Mouse (Mus musculus) midbrain, embryonic 12.5 days (tissue): ENCODE results near the gene Hoxb6. TPM values are rescaled to one million over a fixed set of nuclear protein-coding genes. Genes with fewer than 3 reads are reported as not detected.

Source experiments
- ATAC-seq: fragments of 200-750 bp; cut with Nextera tagmentation; 2 replicates; pipeline ENCODE4 v1.8.0; 2017; ENCODE audit warnings: low read depth, moderate TSS enrichment, moderate library complexity; ENCODE audit not compliant: low FRiP score
- H3K27ac ChIP-seq: fragments of 300-500 bp; sonication (generic); replicated peaks from 2 replicates; pipeline ENCODE4 v1.5.1; 2016; ENCODE audit warnings: mild to moderate bottlenecking
- H3K27me3 ChIP-seq: fragments of 300-500 bp; sonication (generic); 2 replicates; pipeline ENCODE4 v1.6.1; 2016; ENCODE audit warnings: mild to moderate bottlenecking
- H3K36me3 ChIP-seq: fragments of 300-500 bp; sonication (generic); 2 replicates; pipeline ENCODE4 v1.6.1; 2016
- H3K4me1 ChIP-seq: fragments of 300-500 bp; sonication (generic); 2 replicates; pipeline ENCODE4 v1.6.1; 2016
- H3K4me2 ChIP-seq: fragments of 300-500 bp; sonication (generic); replicated peaks from 2 replicates; pipeline ENCODE4 v1.6.1; 2016; ENCODE audit warnings: mild to moderate bottlenecking, moderate library complexity
- H3K4me3 ChIP-seq: fragments of 300-500 bp; sonication (generic); 2 replicates; pipeline ENCODE4 v1.5.1; 2016; ENCODE audit warnings: mild to moderate bottlenecking
- H3K9ac ChIP-seq: fragments of 300-500 bp; sonication (generic); replicated peaks from 2 replicates; pipeline ENCODE4 v1.6.1; 2016; ENCODE audit warnings: mild to moderate bottlenecking, moderate library complexity
- H3K9me3 ChIP-seq: fragments of 300-500 bp; sonication (generic); 2 replicates; pipeline ENCODE4 v1.6.1; 2016; ENCODE audit warnings: mild to moderate bottlenecking
- WGBS: fragments of 180-500 bp; shearing (Covaris S2); methylation state at CpG from one replicate; pipeline ENCODE4 v1.1.7; 2016; 5-methylcytosine and 5-hydroxymethylcytosine counted together
- polyA plus RNA-seq: library from polyadenylated mRNA; unstranded; fragments of >200 nt; fragmentation: Nextera tagmentation; extraction: Ambion mirVana; gene quantifications from 2 replicates; pipeline ENCODE4 v1.2.1, GENCODE M21; 2016

Hoxb6 gene
- polyA plus RNA-seq, 1 experiment from 2014 or later = not detected

GRCm38 (mm10) chr11:96282795-96283430 lies 9.4 kb upstream of the Hoxb6 start:
- Histone ChIP-seq H3K4me3 (no peak overlapping the region), H3K27me3 (peaks cover 97% of the 10 kb centered on the region), H3K4me2 (no peak overlapping the region), H3K4me1 (peaks cover 16% of the 10 kb centered on the region), H3K9ac (no peak overlapping the region), H3K27ac (no peak overlapping the region), H3K9me3 (no peaks in the 10 kb centered on the region), H3K36me3 (no peaks in the 10 kb centered on the region)
- no peak for ATAC-seq
- WGBS = under 1% methylated on average over 49 of the region's 49 CpGs

GRCm38 (mm10) chr11:96284041-96284749 lies 8.1 kb upstream of the Hoxb6 start:
- 1% methylated on average over 49 of the region's 49 CpGs for WGBS
- no peak overlapping the region for H3K27ac ChIP-seq
- H3K4me1 ChIP-seq = peaks cover 16% of the 10 kb centered on the region
- no peaks in the 10 kb centered on the region for H3K9me3 ChIP-seq
- peaks cover 98% of the 10 kb centered on the region for H3K27me3 ChIP-seq
- no peak for ATAC-seq
- H3K36me3 ChIP-seq = no peaks in the 10 kb centered on the region
- peak overlapping the region; percentile 47 for H3K4me2 ChIP-seq
- H3K4me3 ChIP-seq = peak overlapping the region; percentile 31
- H3K9ac ChIP-seq = no peak overlapping the region

DNA sequence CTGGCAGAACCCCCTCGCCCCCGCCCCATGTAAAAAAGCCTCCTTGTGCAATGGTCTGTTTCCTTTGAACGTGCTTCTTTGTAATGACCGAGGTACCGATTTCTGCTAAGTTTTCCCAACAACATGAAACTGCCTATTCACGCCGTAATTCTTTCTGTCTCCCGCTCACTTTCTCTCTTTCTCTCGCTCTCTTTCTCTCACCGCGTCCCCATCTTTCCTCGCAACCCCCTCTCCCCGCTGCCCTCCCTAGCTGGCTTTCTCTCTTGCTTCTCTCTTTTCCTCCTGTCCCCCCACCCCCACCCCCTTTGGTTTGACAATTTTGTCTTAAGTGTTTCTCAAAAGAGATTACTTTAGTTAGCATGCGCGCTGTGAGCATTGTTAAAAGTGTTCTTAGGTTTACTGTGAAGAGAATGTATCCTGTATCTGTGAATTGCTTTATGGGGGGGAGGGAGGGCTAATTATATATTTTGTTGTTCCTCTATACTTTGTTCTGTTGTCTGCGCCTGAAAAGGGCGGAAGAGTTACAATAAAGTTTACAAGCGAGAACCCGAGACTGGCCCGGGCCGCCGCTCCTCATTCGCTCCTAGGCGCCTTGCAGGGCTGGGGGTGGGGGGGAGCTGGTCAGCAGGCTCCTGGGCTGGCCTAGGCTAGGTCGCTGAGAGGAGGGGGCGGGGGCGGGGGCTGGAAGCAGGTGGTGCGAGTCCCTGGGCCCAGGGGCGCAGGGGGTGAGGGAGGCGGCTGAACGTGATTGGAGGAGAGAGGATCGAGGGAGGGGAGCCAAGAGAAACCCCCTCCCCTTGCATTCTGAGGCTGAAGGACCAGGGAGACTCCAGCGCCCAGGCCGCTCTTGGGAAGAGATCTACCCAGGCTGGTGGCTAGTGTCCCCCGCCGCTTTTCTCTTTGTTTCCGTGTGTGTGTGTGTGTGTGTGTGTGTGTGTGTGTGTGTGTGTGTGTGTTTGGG lies 7.2 kb upstream of the Hoxb6 start:
- H3K36me3 ChIP-seq = no peaks in the 10 kb centered on the region
- H3K27me3 ChIP-seq = peaks cover 98% of the 10 kb centered on the region
- peak overlapping the region; percentile 31 for H3K4me3 ChIP-seq
- peaks cover 16% of the 10 kb centered on the region for H3K4me1 ChIP-seq
- WGBS = under 1% methylated on average over 35 of the region's 37 CpGs
- H3K9me3 ChIP-seq = no peaks in the 10 kb centered on the region
- H3K9ac ChIP-seq = no peak overlapping the region
- ATAC-seq = no peak
- peak overlapping the region; percentile 47 for H3K4me2 ChIP-seq
- no peak overlapping the region for H3K27ac ChIP-seq

DNA sequence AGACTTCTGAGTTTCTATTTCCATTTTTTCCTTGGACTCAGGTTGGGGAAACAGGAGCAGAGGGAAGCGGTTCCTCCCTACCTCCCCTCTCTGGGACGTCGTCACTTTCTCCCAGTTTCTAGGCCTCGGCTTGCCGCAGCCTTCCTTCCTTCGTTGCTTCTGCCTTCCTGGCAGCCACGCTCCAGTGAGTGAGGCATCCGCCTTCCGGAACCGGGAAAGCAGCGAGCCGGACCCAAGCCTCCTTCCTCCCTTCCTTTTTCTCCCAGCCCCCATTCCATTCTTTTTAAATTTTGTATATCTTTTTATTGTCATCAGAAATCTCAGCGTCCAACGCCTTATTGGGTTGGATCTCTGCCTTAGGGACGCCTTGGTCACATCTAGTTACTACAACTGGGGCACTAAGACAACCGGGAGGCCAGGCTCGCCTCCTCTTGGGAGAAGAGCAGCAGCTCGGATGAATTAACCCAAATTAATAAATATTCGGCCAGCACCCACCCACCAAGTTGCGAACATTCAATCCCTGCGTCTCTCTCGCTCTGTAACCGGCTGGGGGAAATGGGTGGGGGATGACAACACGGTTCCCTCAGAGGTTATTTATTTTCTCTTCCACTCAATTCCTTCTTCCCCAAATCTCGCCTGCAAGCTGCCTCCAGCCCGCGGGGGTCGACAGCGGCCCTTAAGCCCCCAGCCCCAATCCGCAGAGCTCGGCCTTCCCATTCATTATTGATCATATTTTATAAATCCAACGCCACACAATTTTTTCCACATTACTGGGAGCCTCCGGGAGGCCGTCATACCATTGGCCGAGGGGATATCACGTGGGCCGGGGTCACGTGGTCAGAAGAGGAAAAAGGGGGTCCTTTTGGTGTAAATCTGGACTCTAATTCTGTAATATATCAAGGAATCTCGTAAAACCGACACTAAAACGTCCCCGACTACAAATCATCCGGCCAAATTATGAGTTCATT lies 6.2 kb upstream of the Hoxb6 start, which contains the start of gene Hoxb7:
Gene Hoxb7, plus strand, starts transcription at position 853 of the 968 bp plus-strand sequence.
- Histone ChIP-seq H3K27me3 (peaks cover 99% of the 10 kb centered on the region), H3K27ac (no peak within 1 kb of the TSS), H3K9ac (no peak within 1 kb of the TSS), H3K36me3 (no peaks in the 10 kb centered on the region), H3K4me3 (peak within 1 kb of the TSS; percentile 23), H3K4me1 (peaks cover 16% of the 10 kb centered on the region), H3K4me2 (peak within 1 kb of the TSS; percentile 34), H3K9me3 (no peaks in the 10 kb centered on the region)
- WGBS = 2% methylated on average over 43 of the region's 43 CpGs
- no peak for ATAC-seq

DNA sequence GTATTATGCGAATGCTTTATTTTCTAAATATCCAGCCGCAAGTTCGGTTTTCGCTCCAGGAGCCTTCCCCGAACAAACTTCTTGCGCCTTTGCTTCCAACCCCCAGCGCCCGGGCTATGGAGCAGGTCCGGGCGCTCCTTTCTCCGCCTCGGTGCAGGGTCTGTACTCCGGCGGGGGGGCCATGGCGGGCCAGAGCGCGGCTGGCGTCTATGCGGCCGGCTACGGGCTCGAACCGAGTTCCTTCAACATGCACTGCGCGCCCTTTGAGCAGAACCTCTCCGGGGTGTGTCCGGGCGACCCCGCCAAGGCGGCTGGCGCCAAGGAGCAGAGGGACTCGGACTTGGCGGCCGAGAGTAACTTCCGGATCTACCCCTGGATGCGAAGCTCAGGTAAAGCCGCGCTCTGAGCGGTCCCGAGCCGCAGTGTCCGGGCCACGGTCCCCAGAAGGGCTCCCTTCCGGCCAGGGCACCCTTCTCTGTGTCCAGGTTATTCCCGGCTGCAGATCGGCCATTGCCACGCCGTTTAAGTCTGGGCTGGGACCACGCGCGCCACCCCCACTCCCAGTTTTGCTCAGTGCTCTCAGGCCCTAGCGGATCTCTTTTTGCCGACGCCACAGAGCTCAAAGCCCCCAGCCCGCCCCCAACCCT lies 5.4 kb upstream of the Hoxb6 start:
- peak overlapping the region; percentile 23 for H3K4me3 ChIP-seq
- WGBS = under 1% methylated on average over 46 of the region's 55 CpGs
- H3K9me3 ChIP-seq = no peaks in the 10 kb centered on the region
- no peak overlapping the region for H3K27ac ChIP-seq
- no peak overlapping the region for H3K9ac ChIP-seq
- H3K4me1 ChIP-seq = peaks cover 16% of the 10 kb centered on the region
- no peaks in the 10 kb centered on the region for H3K36me3 ChIP-seq
- H3K4me2 ChIP-seq = peak overlapping the region; percentile 34
- peaks cover 97% of the 10 kb centered on the region for H3K27me3 ChIP-seq
- ATAC-seq = no peak

DNA sequence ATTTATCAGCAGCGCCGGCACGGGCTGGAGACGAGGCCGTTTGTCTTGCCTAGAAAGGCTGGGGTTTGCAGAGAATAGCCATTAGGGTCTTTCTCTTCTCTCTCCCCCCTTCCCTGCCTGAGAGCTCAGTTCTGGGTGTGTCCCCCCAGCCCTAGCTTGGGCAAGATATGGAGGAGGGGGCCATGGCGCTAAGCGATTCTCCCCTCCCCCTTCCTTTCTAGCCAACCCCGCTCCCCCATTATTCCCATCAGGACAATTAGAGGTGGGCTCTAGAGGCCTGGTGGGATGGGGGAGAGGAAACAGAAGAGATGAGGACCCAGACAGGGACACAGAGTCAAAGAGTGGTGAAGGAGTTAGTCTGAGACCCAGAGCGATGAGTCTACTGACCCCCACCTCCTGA lies 4.9 kb upstream of the Hoxb6 start:
- peaks cover 16% of the 10 kb centered on the region for H3K4me1 ChIP-seq
- H3K9ac ChIP-seq = no peak overlapping the region
- under 1% methylated on average over 9 of the region's 9 CpGs for WGBS
- peaks cover 97% of the 10 kb centered on the region for H3K27me3 ChIP-seq
- H3K27ac ChIP-seq = no peak overlapping the region
- no peaks in the 10 kb centered on the region for H3K9me3 ChIP-seq
- no peaks in the 10 kb centered on the region for H3K36me3 ChIP-seq
- no peak overlapping the region for H3K4me3 ChIP-seq
- H3K4me2 ChIP-seq = no peak overlapping the region
- no peak for ATAC-seq

- no peak for ATAC-seq
- no peaks in the 10 kb centered on the region for H3K36me3 ChIP-seq
- no peak overlapping the region for H3K4me2 ChIP-seq
- H3K27me3 ChIP-seq = peaks cover 97% of the 10 kb centered on the region
- H3K27ac ChIP-seq = no peak overlapping the region
- no peaks in the 10 kb centered on the region for H3K9me3 ChIP-seq
- H3K4me1 ChIP-seq = peaks cover 16% of the 10 kb centered on the region
- no peak overlapping the region for H3K9ac ChIP-seq
- 6% methylated on average over 1 of the region's 1 CpGs for WGBS
- H3K4me3 ChIP-seq = no peak overlapping the region
Measured at GRCm38 (mm10) chr11:96288455-96289221, 3.6 kb upstream of the Hoxb6 start.

GRCm38 (mm10) chr11:96289293-96289692 lies 3.0 kb upstream of the Hoxb6 start:
- Histone ChIP-seq H3K9ac (no peak overlapping the region), H3K4me1 (peaks cover 10% of the 10 kb centered on the region), H3K4me3 (no peak overlapping the region), H3K9me3 (no peaks in the 10 kb centered on the region), H3K4me2 (no peak overlapping the region), H3K36me3 (no peaks in the 10 kb centered on the region), H3K27me3 (peaks cover 97% of the 10 kb centered on the region), H3K27ac (no peak overlapping the region)
- WGBS = 2% methylated on average over 21 of the region's 21 CpGs
- no peak for ATAC-seq

DNA sequence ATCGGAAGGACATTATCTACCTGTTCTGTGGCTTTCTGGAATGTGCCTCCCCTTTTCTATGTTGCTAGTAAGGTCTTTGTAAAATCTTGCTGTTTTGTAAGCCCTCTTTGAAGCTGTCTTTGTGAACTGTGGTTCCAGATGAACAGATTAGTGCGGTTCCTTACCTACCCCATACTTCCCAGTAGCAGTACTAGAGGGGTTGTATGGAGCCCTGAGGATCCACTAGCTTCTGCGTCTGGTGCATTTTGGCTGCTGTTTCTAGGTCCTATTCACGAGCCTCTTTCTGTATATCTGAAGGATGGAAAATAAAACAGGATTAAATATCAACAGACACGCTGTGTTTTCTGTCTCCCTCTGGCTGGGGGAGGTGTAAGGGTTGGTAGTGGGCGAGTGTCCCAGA lies 2.4 kb upstream of the Hoxb6 start:
- Histone ChIP-seq H3K4me3 (no peak overlapping the region), H3K27me3 (peaks cover 97% of the 10 kb centered on the region)
- 6% methylated on average over 6 of the region's 6 CpGs for WGBS

DNA sequence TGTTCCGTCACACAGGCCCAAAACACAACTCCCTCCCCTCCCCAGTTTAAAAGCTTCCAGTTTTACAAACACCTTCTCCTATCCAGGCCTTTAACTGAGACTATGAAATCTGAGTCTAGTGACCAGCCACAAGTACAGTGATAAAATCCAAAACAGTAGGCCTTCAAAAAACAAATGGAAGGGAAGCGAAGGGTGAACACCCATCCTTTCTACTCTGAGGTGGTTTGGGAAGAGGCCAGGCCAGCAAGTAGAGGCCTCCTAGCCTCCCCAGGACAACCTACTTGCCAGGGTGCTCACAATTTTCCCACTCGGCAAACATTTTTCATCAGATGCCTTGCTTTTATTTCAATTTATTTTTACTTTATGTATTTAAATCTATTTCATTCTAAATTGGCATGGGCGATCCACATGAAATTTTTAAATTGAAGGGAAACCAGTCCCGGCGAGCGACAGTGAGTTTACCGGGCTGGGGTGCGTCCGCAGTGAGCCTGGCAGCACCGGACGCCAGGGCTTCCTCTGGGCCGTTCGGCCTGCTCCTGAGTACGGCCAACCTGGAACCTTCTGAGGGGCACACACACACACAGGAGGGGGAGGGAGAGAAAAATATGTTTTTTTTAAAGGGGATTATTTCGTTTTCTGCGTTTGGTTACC lies 1.4 kb upstream of the Hoxb6 start:
- 3% methylated on average over 17 of the region's 17 CpGs for WGBS
- Histone ChIP-seq H3K27me3 (peaks cover 97% of the 10 kb centered on the region), H3K36me3 (no peaks in the 10 kb centered on the region), H3K27ac (no peak overlapping the region), H3K4me3 (no peak overlapping the region), H3K9me3 (no peaks in the 10 kb centered on the region), H3K9ac (no peak overlapping the region), H3K4me1 (peaks cover 5% of the 10 kb centered on the region), H3K4me2 (no peak overlapping the region)
- ATAC-seq = no peak

More for the DNA sequence above, 2.4 kb upstream of the Hoxb6 start:
- Histone ChIP-seq H3K4me2 (no peak overlapping the region), H3K4me1 (peaks cover 7% of the 10 kb centered on the region), H3K9me3 (no peaks in the 10 kb centered on the region), H3K9ac (no peak overlapping the region), H3K36me3 (no peaks in the 10 kb centered on the region), H3K27ac (no peak overlapping the region)
- no peak for ATAC-seq
